Mouse (Mus musculus) embryonic fibroblast, embryonic 13.5 days (primary cell): ENCODE measurements around the gene Nrip2. TPM values are rescaled to one million over a fixed set of nuclear protein-coding genes. Genes with fewer than 3 reads are reported as not detected.

Experiments
- H3K27ac ChIP-seq: 2 replicates; pipeline ENCODE4 v1.5.1; 2012; ENCODE audit warnings: low read length, control low read depth, inconsistent platforms; ENCODE audit not compliant: insufficient read depth
- H3K4me1 ChIP-seq: 2 replicates; pipeline ENCODE4 v1.6.1; 2011; ENCODE audit warnings: low read length; ENCODE audit not compliant: control insufficient read depth, insufficient read depth
- H3K4me3 ChIP-seq: 2 replicates; pipeline ENCODE4 v1.5.1; 2011; ENCODE audit warnings: mild to moderate bottlenecking, control low read depth, low read length; ENCODE audit not compliant: insufficient read depth
- CTCF ChIP-seq: IDR thresholded peaks from 2 replicates; pipeline ENCODE4 v1.5.1; 2011; ENCODE audit warnings: mild to moderate bottlenecking, control low read depth, low read length, moderate library complexity, borderline replicate concordance; ENCODE audit not compliant: insufficient read depth
- POLR2A ChIP-seq: IDR thresholded peaks from 2 replicates; pipeline ENCODE4 v1.6.1; 2011; ENCODE audit warnings: low read depth, mild to moderate bottlenecking, control low read depth, low read length, moderate library complexity
- polyA plus RNA-seq: library from polyadenylated mRNA; stranded (reverse); fragments of >200 nt; gene quantifications from 2 replicates; pipeline ENCODE4 v1.2.4, GENCODE M21; 2011; ENCODE audit warnings: low read depth; ENCODE audit not compliant: missing spikeins, insufficient read length

Nrip2 gene
- polyA plus RNA-seq, 1 experiment, result 9.1 TPM

- no peak overlapping the region for H3K27ac ChIP-seq
- no peak overlapping the region for H3K4me3 ChIP-seq
- TF ChIP-seq CTCF (no peak), POLR2A (no peak)
- no peaks in the 10 kb centered on the region for H3K4me1 ChIP-seq
Observed at GRCm38 (mm10) chr6:128390683-128391082, 8.4 kb upstream of the Nrip2 start.

- Histone ChIP-seq H3K27ac (no peak overlapping the region), H3K4me3 (no peak overlapping the region), H3K4me1 (peaks cover 3% of the 10 kb centered on the region; the same call in 1 of the 2 replicates)
- TF ChIP-seq POLR2A, result no peak
- TF ChIP-seq CTCF, result no peak
Observed at GRCm38 (mm10) chr6:128397574-128398261, 1.4 kb upstream of the Nrip2 start.

DNA sequence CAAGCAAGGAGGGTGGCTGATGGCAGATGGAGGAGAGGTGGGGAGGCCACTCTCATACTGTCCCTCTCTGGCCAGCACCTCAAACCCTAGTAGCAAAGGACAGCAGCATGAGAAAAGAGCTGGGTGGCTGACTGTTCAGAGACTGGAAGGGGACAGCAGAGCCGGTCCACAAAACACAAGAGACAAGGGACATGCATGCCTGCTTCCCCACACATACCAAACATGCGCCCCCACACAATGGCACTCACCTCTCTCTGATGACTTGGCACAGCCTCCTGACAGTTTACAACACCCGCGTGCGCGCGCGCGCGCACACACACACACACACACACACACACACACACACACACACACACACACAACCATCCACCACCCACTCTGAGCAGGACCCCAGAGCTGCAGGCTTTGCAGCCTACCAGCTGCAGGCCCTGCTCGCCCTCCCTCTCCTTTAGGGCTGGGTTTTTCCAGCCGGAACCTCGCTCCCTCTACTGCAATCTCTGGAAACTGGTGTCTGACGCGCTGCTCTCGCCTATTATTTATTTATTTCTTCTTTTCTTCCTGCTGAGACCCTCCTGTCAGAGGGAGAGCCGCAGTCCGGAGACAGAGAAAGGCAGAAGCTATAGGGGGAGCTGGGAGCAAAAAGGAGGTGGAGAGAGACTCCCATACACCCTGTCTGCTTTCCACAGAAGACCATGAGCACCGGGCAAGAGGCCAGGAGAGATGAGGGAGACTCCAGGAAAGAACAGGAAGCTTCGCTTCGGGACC, 507 bp downstream of the Nrip2 start:
- no peak overlapping the region for H3K27ac ChIP-seq
- H3K4me1 ChIP-seq, result peaks cover 3% of the 10 kb centered on the region; the same call in 1 of the 2 replicates
- TF ChIP-seq POLR2A, result no peak
- no peak for TF ChIP-seq CTCF
- no peak overlapping the region for H3K4me3 ChIP-seq

- Histone ChIP-seq H3K27ac (no peak overlapping the region), H3K4me1 (no peaks in the 10 kb centered on the region), H3K4me3 (no peak overlapping the region)
- TF ChIP-seq CTCF (no peak), POLR2A (no peak)
Observed at GRCm38 (mm10) chr6:128404708-128405107, 5.6 kb downstream of the Nrip2 start.

DNA sequence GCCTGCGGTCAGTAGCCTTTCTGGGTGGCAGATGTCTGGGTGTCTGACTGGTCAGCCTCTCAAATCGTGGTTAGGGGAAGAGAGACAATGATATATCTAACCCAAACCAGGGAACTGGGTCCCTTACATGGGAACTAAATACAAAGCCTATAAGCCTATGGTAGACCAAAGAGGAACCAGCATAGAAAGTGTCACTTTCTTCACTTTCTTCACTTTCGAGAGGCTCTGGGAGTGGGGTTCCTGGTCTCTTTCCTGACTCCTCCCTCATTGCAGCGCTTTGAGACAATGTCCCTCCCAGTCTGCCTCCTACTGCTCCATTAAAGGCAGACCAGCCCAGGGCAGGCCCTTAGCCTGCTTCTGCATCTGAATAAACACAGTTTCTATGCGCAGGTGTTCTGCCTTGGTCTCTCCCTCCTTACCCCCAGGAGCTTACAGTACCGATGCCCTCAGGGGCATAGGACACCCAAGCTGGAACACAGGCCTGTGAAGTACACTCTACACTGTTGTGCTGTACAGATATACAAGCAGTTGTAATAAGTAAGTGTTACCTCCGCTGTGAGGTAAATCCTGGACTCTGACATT, 9.5 kb downstream of the Nrip2 start:
- Histone ChIP-seq H3K4me1 (no peaks in the 10 kb centered on the region), H3K27ac (no peak overlapping the region), H3K4me3 (no peak overlapping the region)
- TF ChIP-seq CTCF, result no peak

- H3K4me1 ChIP-seq, result no peaks in the 10 kb centered on the region
- no peak overlapping the region for H3K4me3 ChIP-seq
- H3K27ac ChIP-seq, result no peak overlapping the region
- no peak for TF ChIP-seq CTCF
- TF ChIP-seq POLR2A, result no peak
Observed at GRCm38 (mm10) chr6:128410305-128410704, 11.2 kb downstream of the Nrip2 start.

DNA sequence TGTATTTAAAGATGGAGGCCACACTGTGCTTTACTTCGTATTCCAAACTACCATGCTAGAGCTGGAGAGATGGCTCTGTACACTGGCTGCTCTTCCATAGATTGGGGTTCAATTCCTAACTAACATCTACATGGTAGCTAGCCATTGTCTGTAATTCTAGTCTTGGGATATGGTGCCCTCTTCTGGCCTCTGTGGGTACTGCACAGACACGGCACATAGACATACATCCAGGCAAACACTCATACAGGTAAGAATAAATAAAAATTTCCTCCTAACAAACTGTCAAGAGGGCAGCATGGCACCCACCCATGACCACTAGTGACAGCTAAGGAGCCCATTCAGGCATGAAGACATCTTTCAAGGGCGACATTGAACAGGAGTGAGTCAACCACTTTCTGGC, 12.0 kb downstream of the Nrip2 start:
- H3K4me1 ChIP-seq, result no peaks in the 10 kb centered on the region
- no peak overlapping the region for H3K4me3 ChIP-seq
- TF ChIP-seq CTCF (peak; percentile 67; the same call in 1 of the 2 replicates), POLR2A (no peak)
- no peak overlapping the region for H3K27ac ChIP-seq

GRCm38 (mm10) chr6:128416169-128416568, 17.1 kb downstream of the Nrip2 start:
- H3K4me1 ChIP-seq, result 0 out of 2 replicates have a peak, but pooled peaks cover 2% of the 10 kb centered on the region
- H3K27ac ChIP-seq, result no peak overlapping the region
- H3K4me3 ChIP-seq, result no peak overlapping the region
- no peak for TF ChIP-seq CTCF
- TF ChIP-seq POLR2A, result no peak

DNA sequence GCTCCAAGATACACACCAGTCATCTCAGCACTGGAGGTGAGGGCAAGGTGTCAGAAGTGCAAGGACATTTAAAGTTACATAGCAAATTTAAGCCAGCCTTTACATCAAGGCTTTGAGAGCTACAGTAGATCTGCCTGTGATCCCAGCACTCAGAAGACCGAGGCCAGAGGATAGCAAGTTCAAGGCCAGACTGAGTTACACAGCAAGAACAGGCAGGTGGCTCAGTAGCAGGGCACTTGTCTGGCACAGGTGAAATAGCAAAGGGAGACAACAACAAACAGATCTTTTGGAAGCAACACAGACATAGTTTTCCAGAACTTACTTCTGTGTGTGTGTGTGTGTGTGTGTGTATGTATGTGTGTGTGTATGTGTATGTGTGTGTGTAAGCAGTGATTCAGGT, 19.0 kb downstream of the Nrip2 start:
- Histone ChIP-seq H3K4me3 (no peak overlapping the region), H3K27ac (no peak overlapping the region), H3K4me1 (peaks cover 6% of the 10 kb centered on the region; the same call in 1 of the 2 replicates)
- TF ChIP-seq CTCF, result no peak
- no peak for TF ChIP-seq POLR2A

GRCm38 (mm10) chr6:128421036-128421435, 21.9 kb downstream of the Nrip2 start:
- H3K27ac ChIP-seq, result peak overlapping the region; percentile 87

More at GRCm38 (mm10) chr6:128421036-128421435, 21.9 kb downstream of the Nrip2 start:
- no peak for TF ChIP-seq POLR2A
- TF ChIP-seq CTCF, result no peak
- H3K4me3 ChIP-seq, result no peak overlapping the region
- H3K4me1 ChIP-seq, result peaks cover 6% of the 10 kb centered on the region; the same call in 1 of the 2 replicates
